8 mouse cellular contexts compared by ENCODE assay signal in genomic region chr19:43879401-43880212, GRCm38 (mm10).
A peak's percentile ranks its signal among the peaks of the same experiment; 100 is the strongest.
DNase-seq lines count a peak whose midpoint lies in the region; ATAC-seq lines count a peak whose summit lies in the region.

No protein-coding gene starts in this region.

- no peak for ATAC-seq in activated CD4-positive, CD25-positive, alpha-beta regulatory T cell, adult 4 months

- H3K27ac ChIP-seq in hindbrain, embryonic 10.5 days, result peak overlapping the region; percentile 95

- WGBS in hindbrain, embryonic 10.5 days, result 2% methylated on average over 41 of the region's 41 CpGs

- peak; percentile 76 for DNase-seq in WW6 (ENCODE audit: low read depth, low spot score)
- DNase-seq in cerebellum, adult 9-10 months, result peak; percentile 49
- DNase-seq in frontal cortex, postnatal 10 days (ENCODE audit: low spot score in 2 of 2), result peak; percentile 44 to 70
- peak; percentile 91 for DNase-seq in hindbrain, embryonic 10.5 days (ENCODE audit: low spot score)
- DNase-seq in layer of hippocampus, postnatal 36 days, result peak; percentile 33 to 41
- peak; percentile 38 for DNase-seq in lung, postnatal 25 days (ENCODE audit: low spot score)
- peak; percentile 50 to 65 for DNase-seq in right cerebral cortex, adult 2 months (ENCODE audit: low spot score in 2 of 2)

- no peaks in the 10 kb centered on the region for H3K27me3 ChIP-seq in hindbrain, embryonic 10.5 days (ENCODE audit: insufficient read depth, poor library complexity, severe bottlenecking)

- peaks cover 7% of the 10 kb centered on the region for H3K36me3 ChIP-seq in hindbrain, embryonic 10.5 days

- H3K4me1 ChIP-seq in hindbrain, embryonic 10.5 days (replicated peaks), result peaks cover 60% of the 10 kb centered on the region

- H3K4me3 ChIP-seq in hindbrain, embryonic 10.5 days, result peak overlapping the region; percentile 68

- H3K9me3 ChIP-seq in hindbrain, embryonic 10.5 days, result peaks cover 4% of the 10 kb centered on the region

Comparison
In these comparisons a context has a peak if more than half of its experiments do, and no peak if none do; other contexts are left out.
1. DNase-seq: peak in every context shown above with its lines; median percentile 91 in hindbrain, embryonic 10.5 days; 76 in WW6; 58 in right cerebral cortex, adult 2 months; 57 in frontal cortex, postnatal 10 days; 49 in cerebellum, adult 9-10 months; 38 in lung, postnatal 25 days; 37 in layer of hippocampus, postnatal 36 days.